In the genomic region with DNA sequence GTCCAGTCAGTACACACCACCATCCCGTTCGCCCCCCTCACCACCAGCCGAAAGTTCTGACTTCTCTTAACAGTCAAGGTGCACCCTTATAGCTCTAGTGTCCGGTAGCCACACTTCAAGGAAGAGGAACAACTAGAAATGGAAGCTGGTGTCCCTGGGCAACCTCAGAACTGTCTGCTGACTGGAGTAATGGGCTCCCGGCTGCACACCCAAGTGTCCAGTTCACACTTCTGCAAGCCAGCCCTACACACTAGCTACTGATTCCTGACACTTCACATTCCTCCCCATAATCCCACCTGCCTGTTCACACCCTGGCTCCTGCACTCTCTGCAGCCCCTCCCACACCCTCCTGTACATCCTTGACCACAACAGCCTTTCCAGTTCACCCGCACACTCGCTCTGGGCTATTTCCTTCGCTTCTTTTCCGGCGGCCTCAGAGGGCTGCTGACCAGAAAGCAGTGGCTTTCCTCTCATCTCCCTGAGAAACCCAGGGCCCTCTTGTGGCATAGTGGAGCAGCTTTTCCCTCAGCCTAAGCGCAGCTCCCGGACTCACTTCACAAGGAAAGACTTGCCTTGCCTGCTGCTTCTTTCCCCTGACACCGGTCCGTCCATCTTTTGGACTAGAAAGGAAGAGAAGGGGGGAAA, we compare ENCODE assay signal across 9 mouse cellular contexts. TPM values are rescaled to one million over a fixed set of nuclear protein-coding genes. Genes with fewer than 3 reads are reported as not detected.
DNase-seq lines count a peak whose midpoint lies in the region; ATAC-seq and TF ChIP-seq lines count a peak whose summit lies in the region.
"Had no signal": no experiment of that assay in that cellular context is flagged by ENCODE, and none has a peak within 500 bp of the region (broad histone marks: within the 10 kb centered on the region; RNA-seq: fewer than 3 reads in every experiment).

No protein-coding gene starts in this region.

- H3K9me3 ChIP-seq in forebrain, postnatal 0 days (ENCODE audit: low read length), result no peaks in the 10 kb centered on the region
- H3K9me3 ChIP-seq in kidney, postnatal 0 days (replicated peaks; ENCODE audit: low read length), result no peaks in the 10 kb centered on the region

- no peak overlapping the region for H3K9ac ChIP-seq in forebrain, postnatal 0 days
- no peak overlapping the region for H3K9ac ChIP-seq in kidney, postnatal 0 days (ENCODE audit: low read depth, low read length)

- no peak overlapping the region for H3K4me2 ChIP-seq in forebrain, postnatal 0 days (ENCODE audit: low read depth)
- peak overlapping the region; percentile 95 for H3K4me2 ChIP-seq in kidney, postnatal 0 days (ENCODE audit: low read length)

- WGBS in cerebellum, adult 2 months, result 31% methylated on average over 14 of the region's 14 CpGs
- WGBS in forebrain, postnatal 0 days, result 23% methylated on average over 14 of the region's 14 CpGs
- WGBS in kidney, postnatal 0 days, result 16% methylated on average over 14 of the region's 14 CpGs

- ATAC-seq in forebrain, postnatal 0 days, result no peak; the same call in 1 of the 2 replicates
- no peak for ATAC-seq in kidney, postnatal 0 days (replicated peaks; ENCODE audit: low FRiP score, low read depth)

- H3K36me3 ChIP-seq in forebrain, postnatal 0 days (ENCODE audit: insufficient read depth), result no peaks in the 10 kb centered on the region
- no peaks in the 10 kb centered on the region for H3K36me3 ChIP-seq in kidney, postnatal 0 days (ENCODE audit: insufficient read depth, low read length)

- no peak for TF ChIP-seq POLR2A in cerebellum, adult 2 months (IDR thresholded peaks at IDR 0.05; ENCODE audit: borderline replicate concordance, insufficient read depth, low read length)

- H3K4me1 ChIP-seq in cerebellum, adult 2 months (ENCODE audit: control insufficient read depth, insufficient read depth, low read length), result peaks cover 17% of the 10 kb centered on the region
- no peaks in the 10 kb centered on the region; the same call in 1 of the 2 replicates for H3K4me1 ChIP-seq in forebrain, postnatal 0 days (ENCODE audit: insufficient read depth)
- peaks cover 44% of the 10 kb centered on the region for H3K4me1 ChIP-seq in kidney, postnatal 0 days (replicated peaks; ENCODE audit: insufficient read depth, low read length)

- peak; percentile 60 for TF ChIP-seq CTCF in cerebellum, adult 2 months (IDR thresholded peaks at IDR 0.05; ENCODE audit: borderline replicate concordance, insufficient read depth, low read depth, low read length)
- peak; percentile 69 for TF ChIP-seq CTCF in forebrain, postnatal 0 days (IDR thresholded peaks at IDR 0.05; ENCODE audit: low read depth)
- TF ChIP-seq CTCF in kidney, postnatal 0 days (IDR thresholded peaks at IDR 0.05; ENCODE audit: low read depth), result peak; percentile 71

- H3K4me3 ChIP-seq in cerebellum, adult 2 months (replicated peaks; ENCODE audit: insufficient read depth, low read depth, low read length), result peak overlapping the region; percentile 27
- no peak overlapping the region for H3K4me3 ChIP-seq in forebrain, postnatal 0 days (ENCODE audit: low read depth, low read length)
- no peak overlapping the region for H3K4me3 ChIP-seq in kidney, postnatal 0 days (replicated peaks; ENCODE audit: low read depth, low read length)

- DNase-seq in cerebellum, adult 2 months, result peak; percentile 53 to 61
- no peak for DNase-seq in cerebellum, adult 9-10 months
- peak; percentile 49 for DNase-seq in MN1 (ENCODE audit: low spot score)
- DNase-seq in forebrain, postnatal 0 days, result peak; percentile 46
- DNase-seq in kidney, postnatal 0 days (ENCODE audit: low spot score), result peak; percentile 91
- peak; percentile 57 for DNase-seq in mesoderm, embryonic 11.5 days (ENCODE audit: low read depth, low spot score)
- DNase-seq in layer of hippocampus, postnatal 10 days (ENCODE audit: low spot score in 2 of 2), result no peak
- DNase-seq in ovary, postnatal 36 days (ENCODE audit: low spot score), result no peak

- H3K27me3 ChIP-seq in cerebellum, adult 2 months (ENCODE audit: control insufficient read depth, insufficient read depth, low read length), result no peaks in the 10 kb centered on the region; the same call in 1 of the 2 replicates
- peaks cover 25% of the 10 kb centered on the region for H3K27me3 ChIP-seq in forebrain, postnatal 0 days (ENCODE audit: insufficient read depth, low read length)
- H3K27me3 ChIP-seq in kidney, postnatal 0 days (ENCODE audit: insufficient read depth, low read length), result no peaks in the 10 kb centered on the region

- H3K27ac ChIP-seq in cerebellum, adult 2 months (ENCODE audit: insufficient read depth, low read length), result no peak overlapping the region
- H3K27ac ChIP-seq in forebrain, postnatal 0 days (ENCODE audit: low read depth, low read length), result no peak overlapping the region
- peak overlapping the region; percentile 97 for H3K27ac ChIP-seq in kidney, postnatal 0 days

RNA-seq across cellular contexts. Expression of a gene that starts 2.0 kb away (rescaled TPM):
- 0.77 TPM in 1 of 2 replicates, not detected in the other for polyA plus RNA-seq in cerebellum, adult 2 months (2012; rRNA removed)
- total RNA-seq in forebrain, postnatal 0 days (2014; rRNA removed), result not detected in 2 replicates
- not detected in 2 replicates for polyA plus RNA-seq in forebrain, postnatal 0 days (2015; fragmentation: Nextera tagmentation; extraction: Ambion mirVana)
- polyA plus RNA-seq in kidney, postnatal 0 days (2015; fragmentation: Nextera tagmentation; extraction: Ambion mirVana), result not detected in 2 replicates
- not detected for total RNA-seq in layer of hippocampus, postnatal 10 days (2021)
- polyA plus RNA-seq: frontal cortex, adult 2 months had no signal

RNA-seq across cellular contexts. Expression of a gene that starts 2.1 kb away (rescaled TPM):
- 4.3 and 5.0 TPM in 2 replicates for polyA plus RNA-seq in cerebellum, adult 2 months (2012; rRNA removed)
- total RNA-seq in forebrain, postnatal 0 days (2014; rRNA removed), result 0.38 and 1.2 TPM in 2 replicates
- polyA plus RNA-seq in forebrain, postnatal 0 days (2015; fragmentation: Nextera tagmentation; extraction: Ambion mirVana), result 0.29 and 0.41 TPM in 2 replicates
- 6.5 and 6.7 TPM in 2 replicates for polyA plus RNA-seq in kidney, postnatal 0 days (2015; fragmentation: Nextera tagmentation; extraction: Ambion mirVana)
- under 1 TPM; 0.36 to 0.75 TPM for total RNA-seq in layer of hippocampus, postnatal 10 days (2021)

RNA-seq across cellular contexts. Expression of a gene that starts 14.7 kb away (rescaled TPM):
- polyA plus RNA-seq in cerebellum, adult 2 months (2012; rRNA removed), result 31.9 and 37.6 TPM in 2 replicates
- 11.8 and 16.4 TPM in 2 replicates for total RNA-seq in forebrain, postnatal 0 days (2014; rRNA removed)
- 15.9 and 16.5 TPM in 2 replicates for polyA plus RNA-seq in forebrain, postnatal 0 days (2015; fragmentation: Nextera tagmentation; extraction: Ambion mirVana)
- polyA plus RNA-seq in kidney, postnatal 0 days (2015; fragmentation: Nextera tagmentation; extraction: Ambion mirVana), result 22.8 and 25.7 TPM in 2 replicates
- 1 to 10 TPM; 8.0 to 8.9 TPM for total RNA-seq in layer of hippocampus, postnatal 10 days (2021)

RNA-seq across cellular contexts. Expression of a gene that starts 15.5 kb away (rescaled TPM):
- polyA plus RNA-seq in cerebellum, adult 2 months (2012; rRNA removed), result 39.3 and 40.1 TPM in 2 replicates
- 18.8 and 21.2 TPM in 2 replicates for total RNA-seq in forebrain, postnatal 0 days (2014; rRNA removed)
- 21.8 and 23.4 TPM in 2 replicates for polyA plus RNA-seq in forebrain, postnatal 0 days (2015; fragmentation: Nextera tagmentation; extraction: Ambion mirVana)
- polyA plus RNA-seq in kidney, postnatal 0 days (2015; fragmentation: Nextera tagmentation; extraction: Ambion mirVana), result 40.9 and 43.6 TPM in 2 replicates
- total RNA-seq in layer of hippocampus, postnatal 10 days (2021), result 10 to 100 TPM; 14.4 to 15.8 TPM

RNA-seq across cellular contexts. Expression of a gene that starts 24.3 kb away (rescaled TPM):
- 316 and 348 TPM in 2 replicates for polyA plus RNA-seq in cerebellum, adult 2 months (2012; rRNA removed)
- 480 and 509 TPM in 2 replicates for total RNA-seq in forebrain, postnatal 0 days (2014; rRNA removed)
- 551 and 589 TPM in 2 replicates for polyA plus RNA-seq in forebrain, postnatal 0 days (2015; fragmentation: Nextera tagmentation; extraction: Ambion mirVana)
- polyA plus RNA-seq in kidney, postnatal 0 days (2015; fragmentation: Nextera tagmentation; extraction: Ambion mirVana), result 804 and 864 TPM in 2 replicates
- 100 to 1,000 TPM; 295 to 307 TPM for total RNA-seq in layer of hippocampus, postnatal 10 days (2021)

Comparison
In these comparisons a context has a peak if more than half of its experiments do, and no peak if none do; other contexts are left out.
1. DNase-seq: peak in cerebellum, adult 2 months (2 of 2), MN1 (single experiment), forebrain, postnatal 0 days (single experiment), kidney, postnatal 0 days (single experiment) and mesoderm, embryonic 11.5 days (single experiment); none in cerebellum, adult 9-10 months (single experiment), layer of hippocampus, postnatal 10 days (0 of 2) and ovary, postnatal 36 days (single experiment).
2. Peak in every context shown above with its lines, with median percentiles within 50 percentile points of each other: CTCF ChIP-seq.